Mouse (Mus musculus): ENCODE results near the gene Fam19a4.
"Not testable (repeated sequence)": the region's sequence is repeated elsewhere in the genome, so short reads cannot be mapped to it uniquely, and the experiment has no call there.

Gene Fam19a4

DNA sequence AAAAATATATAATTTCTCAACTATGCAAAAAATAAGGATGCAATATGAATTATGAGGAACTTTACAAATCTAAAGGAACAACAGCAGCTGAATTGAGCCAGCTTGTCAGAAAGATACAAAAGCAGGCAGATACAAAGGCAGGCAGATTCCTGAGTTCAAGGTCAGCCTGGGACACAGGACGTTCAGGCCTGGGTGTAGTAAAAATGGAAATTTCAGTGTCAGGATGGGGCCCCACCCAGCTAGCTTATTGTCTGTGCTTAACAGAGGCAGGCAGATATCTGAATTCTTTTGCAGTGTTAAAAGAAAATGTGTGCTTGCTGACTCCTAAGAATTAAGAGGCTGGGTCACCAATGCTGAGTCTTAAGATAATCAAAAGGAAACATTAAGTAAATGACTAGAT is 124.4 kb downstream of the Fam19a4 start:
- DNase-seq: no peak

DNA sequence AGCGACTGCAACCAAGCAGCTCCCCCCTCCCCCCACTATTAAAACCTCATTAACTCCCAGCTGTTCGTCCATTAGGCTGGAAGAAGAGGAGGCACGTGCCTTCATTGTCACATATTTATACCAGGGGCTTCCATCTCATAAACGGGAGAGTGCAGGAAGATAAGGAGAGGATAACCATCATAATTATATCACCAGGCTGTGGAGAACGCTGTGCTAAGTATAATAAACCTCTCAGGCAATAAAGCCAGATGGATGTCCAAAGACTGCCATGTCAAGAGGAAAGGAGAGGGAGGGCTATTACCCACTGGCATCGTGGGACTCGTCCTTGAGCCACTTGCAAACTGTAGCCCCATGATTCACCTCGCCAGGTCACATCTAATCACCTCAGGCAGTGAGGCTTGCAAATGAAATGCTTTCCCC is 151.1 kb downstream of the Fam19a4 start:
- DNase-seq: no peak

DNA sequence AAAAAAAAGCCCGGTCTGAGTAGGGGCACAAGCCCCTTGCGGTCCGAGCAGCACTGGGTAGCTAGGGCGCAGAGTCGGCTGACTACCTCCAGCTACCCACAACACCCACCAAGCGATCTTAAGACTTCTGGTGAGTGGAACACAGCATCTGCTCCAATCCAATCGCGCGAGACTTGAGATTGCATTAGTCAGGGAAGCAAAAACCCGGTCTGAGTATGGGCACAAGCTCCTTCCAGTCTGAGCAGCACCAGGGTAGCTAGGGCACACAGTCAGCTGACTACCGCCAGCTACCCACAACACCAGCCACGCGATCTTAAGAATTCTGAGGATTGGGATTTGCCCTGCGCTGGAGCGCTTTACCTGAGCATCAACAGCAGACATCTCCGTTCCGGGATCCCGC is 183.1 kb downstream of the Fam19a4 start:
- DNase-seq: not testable (repeated sequence)

DNA sequence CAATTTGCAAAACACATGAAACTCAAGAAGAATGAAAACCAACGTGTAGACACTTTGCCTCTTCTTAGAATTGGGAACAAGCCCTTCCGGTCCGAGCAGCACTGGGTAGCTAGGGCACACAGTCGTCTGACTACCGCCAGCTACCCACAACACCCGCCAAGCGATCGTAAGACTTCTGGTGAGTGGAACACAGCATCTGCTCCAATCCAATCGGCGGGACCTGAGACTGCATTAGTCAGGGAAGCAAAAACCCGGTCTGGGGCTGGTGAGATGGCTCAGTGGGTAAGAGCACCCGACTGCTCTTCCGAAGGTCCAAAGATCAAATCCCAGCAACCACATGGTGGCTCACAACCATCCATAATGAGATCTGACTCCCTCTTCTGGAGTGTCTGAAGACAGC is 183.6 kb downstream of the Fam19a4 start:
- not testable (repeated sequence) for DNase-seq

DNA sequence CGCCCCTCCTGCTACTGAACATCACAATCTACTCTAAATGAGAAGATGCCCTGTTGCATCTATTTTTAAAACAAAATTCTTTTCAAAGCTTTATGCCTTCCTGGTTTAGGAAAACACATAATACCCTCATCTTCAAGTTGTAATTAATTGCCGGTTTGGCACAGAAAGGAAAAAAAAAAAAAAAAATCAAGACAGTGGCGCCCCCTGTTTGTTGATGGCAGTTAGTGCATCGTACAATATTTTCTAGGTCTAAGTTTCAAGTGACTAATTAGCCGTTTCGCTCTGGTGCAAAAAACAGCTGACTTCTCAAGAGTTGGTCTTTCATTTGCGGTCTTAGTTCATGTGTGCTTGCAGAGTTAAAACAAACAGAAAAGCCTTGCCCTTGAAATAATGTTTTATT is 207.1 kb downstream of the Fam19a4 start:
- DNase-seq: no peak

DNA sequence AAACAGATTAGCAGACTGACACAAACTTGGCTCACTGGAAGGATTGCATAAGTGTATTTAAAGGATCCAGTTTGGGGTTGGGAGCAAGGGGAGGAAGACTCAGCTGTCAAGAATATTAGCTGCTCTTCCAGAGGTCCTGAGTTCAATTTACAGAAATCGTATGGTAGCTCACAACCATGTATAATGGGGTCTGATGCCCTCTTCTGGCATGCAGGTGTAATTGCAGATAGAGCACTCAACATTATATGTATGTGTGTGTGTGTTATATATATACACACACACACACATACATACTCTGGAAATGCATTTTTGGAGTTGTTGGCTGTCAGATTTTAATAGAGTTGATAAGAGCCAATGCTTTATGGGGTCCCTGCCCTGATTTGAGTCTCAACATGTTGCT is 216.3 kb downstream of the Fam19a4 start:
- DNase-seq: peak in 1 of 2 experiments; percentile 15

DNA sequence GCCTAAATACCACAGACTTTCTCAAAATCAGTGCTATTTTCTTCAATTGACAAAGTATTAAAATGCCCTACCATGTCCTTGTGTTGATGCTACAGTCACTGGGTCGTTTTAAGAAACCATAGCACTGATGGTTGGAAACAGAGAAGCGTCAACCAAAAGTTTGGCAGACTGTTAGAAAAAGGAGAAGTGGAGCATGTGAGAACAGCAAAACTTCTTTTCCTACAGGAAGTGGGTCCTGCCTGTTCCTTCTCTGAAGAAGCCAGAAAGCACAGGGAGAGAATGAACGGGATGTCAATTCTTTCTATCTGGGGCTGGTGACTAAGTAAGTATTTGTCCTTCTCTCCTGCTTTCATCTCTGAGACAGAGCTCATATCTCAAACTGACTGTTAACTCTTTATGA is 219.6 kb downstream of the Fam19a4 start:
- DNase-seq: no peak

DNA sequence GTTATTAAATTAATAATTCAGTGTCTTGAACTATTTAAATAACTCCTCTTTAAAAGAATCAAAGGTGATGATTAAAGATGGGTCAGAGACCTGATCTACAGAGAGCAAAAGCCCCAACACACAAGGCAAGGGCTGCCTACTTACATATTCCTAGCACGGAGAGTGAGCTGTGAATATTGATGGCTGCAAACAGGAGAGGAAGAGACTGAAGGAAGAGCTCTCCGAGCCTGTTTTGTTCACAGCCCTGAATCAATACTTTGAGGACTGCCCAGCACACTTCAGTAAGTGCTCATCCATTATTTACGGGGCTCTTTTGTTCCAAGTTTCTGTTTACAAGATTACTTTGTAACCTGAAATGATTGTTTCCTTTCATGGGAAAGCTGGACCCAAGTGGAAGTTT is 233.6 kb downstream of the Fam19a4 start:
- DNase-seq: no peak

DNA sequence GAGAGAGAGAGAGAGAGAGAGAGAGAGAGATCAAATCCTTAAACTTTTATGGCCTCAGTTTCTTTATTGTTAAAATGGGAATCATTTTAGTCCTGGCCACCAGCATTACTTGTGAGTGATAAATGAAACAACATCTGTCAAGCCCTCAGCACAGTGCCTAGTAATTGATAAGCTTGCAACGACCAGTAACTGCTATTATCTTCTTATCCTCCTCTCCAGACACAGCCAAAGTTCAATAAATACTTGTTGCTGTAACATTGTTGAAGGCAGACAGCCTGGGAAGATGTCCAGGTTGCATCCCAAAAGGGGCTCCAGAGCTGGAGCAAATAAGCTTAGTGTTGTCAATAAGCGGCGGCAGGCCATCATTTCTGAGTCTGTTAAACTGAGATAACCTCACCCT is 257.2 kb downstream of the Fam19a4 start:
- no peak for DNase-seq

DNA sequence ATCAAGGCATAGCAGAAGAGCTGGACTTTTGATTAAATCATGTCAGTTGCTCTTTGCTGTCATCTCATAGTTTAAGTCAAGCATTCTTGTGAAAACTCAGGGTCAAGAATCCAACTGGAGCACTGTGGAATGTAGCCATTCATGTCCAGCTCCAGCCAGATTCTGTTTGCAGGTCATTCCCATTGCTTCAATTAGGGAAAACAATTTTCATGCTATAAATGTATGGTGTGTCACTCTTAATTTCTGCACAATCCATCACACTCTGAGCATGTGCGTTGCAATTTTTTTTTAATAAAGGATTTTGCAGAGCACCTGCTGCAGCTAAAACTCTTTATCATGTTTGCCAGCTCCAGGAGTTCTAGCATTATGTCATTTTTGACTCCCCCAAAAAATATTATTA is 261.5 kb downstream of the Fam19a4 start:
- no peak for DNase-seq

DNA sequence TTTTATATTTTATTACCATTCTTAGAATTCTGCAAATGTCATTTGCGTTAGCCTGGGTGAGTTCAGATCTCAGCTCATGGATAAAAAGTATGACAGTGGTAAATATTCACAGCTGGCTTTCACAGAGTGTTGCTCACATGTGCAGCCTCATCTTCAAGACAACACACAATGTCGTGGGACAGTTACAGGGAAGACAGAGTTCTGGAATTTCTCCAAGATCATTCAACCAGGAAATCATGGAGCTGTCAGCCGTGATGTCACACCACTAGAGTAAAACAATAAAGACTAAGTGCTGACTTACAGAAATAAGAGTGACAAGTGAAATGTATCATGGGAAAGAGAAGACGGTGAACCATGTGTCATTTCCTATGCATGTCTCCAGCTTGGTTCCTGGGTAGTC is 262.8 kb downstream of the Fam19a4 start:
- no peak for DNase-seq
